Mouse (Mus musculus) kidney, postnatal 0 days (tissue): ENCODE data around the gene Npr2. TPM values are rescaled to one million over a fixed set of nuclear protein-coding genes. Genes with fewer than 3 reads are reported as not detected.
A peak's percentile ranks its signal among the peaks of the same experiment; 100 is the strongest.

Experiments used
- ATAC-seq: fragments of 200-750 bp; cut with Nextera tagmentation; replicated peaks from 2 replicates; pipeline ENCODE4 v1.8.0; 2017; ENCODE audit warnings: low read depth, moderate number of reproducible peaks, moderate TSS enrichment, moderate library complexity; ENCODE audit not compliant: low FRiP score
- DNase-seq: peaks from one replicate; pipeline ENCODE4 v3.0.0-alpha.2; 2016; ENCODE audit warnings: low spot score
- H3K27ac ChIP-seq: fragments of 300-500 bp; sonication (generic); 2 replicates; pipeline ENCODE4 v1.5.1; 2014; ENCODE audit warnings: mild to moderate bottlenecking
- H3K27me3 ChIP-seq: fragments of 300-500 bp; sonication (generic); 2 replicates; pipeline ENCODE4 v1.6.1; 2014; ENCODE audit warnings: low read length, mixed read lengths; ENCODE audit not compliant: insufficient read depth
- H3K36me3 ChIP-seq: fragments of 300-500 bp; sonication (generic); 2 replicates; pipeline ENCODE4 v1.6.1; 2014; ENCODE audit warnings: low read length, mixed read lengths; ENCODE audit not compliant: insufficient read depth
- H3K4me1 ChIP-seq: fragments of 300-500 bp; sonication (generic); replicated peaks from 2 replicates; pipeline ENCODE4 v1.6.1; 2014; ENCODE audit warnings: antibody characterized with exemption, low read length, mixed read lengths; ENCODE audit not compliant: insufficient read depth
- H3K4me2 ChIP-seq: fragments of 300-500 bp; sonication (generic); 2 replicates; pipeline ENCODE4 v1.6.1; 2014; ENCODE audit warnings: mild to moderate bottlenecking, low read length, moderate library complexity, mixed read lengths
- H3K4me3 ChIP-seq: fragments of 300-500 bp; sonication (generic); replicated peaks from 2 replicates; pipeline ENCODE4 v1.5.1; 2014; ENCODE audit warnings: low read depth, low read length
- H3K9ac ChIP-seq: fragments of 300-500 bp; sonication (generic); 2 replicates; pipeline ENCODE4 v1.6.1; 2014; ENCODE audit warnings: low read depth, low read length
- H3K9me3 ChIP-seq: fragments of 300-500 bp; sonication (generic); replicated peaks from 2 replicates; pipeline ENCODE4 v1.6.1; 2016; ENCODE audit warnings: low read length, inconsistent platforms, mixed read lengths
- CTCF ChIP-seq: IDR thresholded peaks from 2 replicates; pipeline ENCODE4 v1.5.1; 2016; ENCODE audit warnings: antibody characterized with exemption, low read depth, mild to moderate bottlenecking, moderate library complexity
- WGBS: fragments of 180-500 bp; shearing (Covaris S2); extraction: QIAGEN DNeasy Blood & Tissue Kit; methylation state at CpG from one replicate; pipeline ENCODE4 v1.1.7; 2014; 5-methylcytosine and 5-hydroxymethylcytosine counted together
- polyA plus RNA-seq: library from polyadenylated mRNA; unstranded; fragments of >200 nt; fragmentation: Nextera tagmentation; extraction: Ambion mirVana; gene quantifications from 2 replicates; pipeline ENCODE4 v1.2.1, GENCODE M21; 2015

Npr2 gene
- polyA plus RNA-seq, 1 experiment from 2014 or later, result 8.6 TPM

DNA sequence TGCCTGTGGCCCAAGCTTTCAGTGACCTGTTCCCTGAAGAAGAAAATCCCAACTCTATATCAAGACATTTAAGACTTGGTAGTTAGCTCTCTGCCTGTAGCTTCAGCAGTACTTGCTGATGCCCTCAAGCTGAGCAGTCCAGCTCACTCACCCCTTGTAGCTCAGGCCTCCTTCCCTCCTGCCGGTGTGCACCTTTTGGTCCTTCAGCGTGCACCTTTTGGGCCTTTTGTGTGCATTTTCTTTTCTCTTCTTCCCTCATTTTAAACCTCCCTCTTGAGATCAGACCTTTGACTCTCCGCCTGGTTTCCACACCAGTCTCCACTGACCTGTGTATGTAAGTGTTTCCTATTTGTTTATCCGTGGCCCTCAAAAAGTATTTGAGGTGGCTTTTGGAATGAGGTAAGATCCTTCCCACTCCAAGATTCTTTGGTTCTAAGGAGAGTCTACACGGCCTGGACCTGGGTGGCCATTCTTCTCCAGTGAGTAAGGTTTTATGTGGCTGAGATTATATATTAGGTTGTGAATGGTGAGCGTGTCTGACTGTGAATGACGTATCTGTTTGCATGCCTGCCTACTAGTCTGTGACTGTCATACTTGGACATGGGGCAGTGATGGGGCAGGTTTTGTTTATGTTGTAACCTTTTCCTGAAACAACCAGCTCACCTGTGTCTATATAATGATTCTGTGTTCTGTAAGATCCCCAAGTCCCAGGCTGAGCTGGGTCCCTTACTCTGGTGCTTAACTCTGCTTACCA, 3.1 kb downstream of the Npr2 start:
- ATAC-seq, result no peak
- Histone ChIP-seq H3K27me3 (no peaks in the 10 kb centered on the region), H3K27ac (no peak overlapping the region), H3K4me3 (no peak overlapping the region), H3K4me1 (peaks cover 13% of the 10 kb centered on the region; the same call in 1 of the 2 replicates), H3K9me3 (no peaks in the 10 kb centered on the region), H3K36me3 (no peaks in the 10 kb centered on the region), H3K9ac (no peak overlapping the region), H3K4me2 (no peak overlapping the region)
- WGBS, result 78% methylated on average over 7 of the region's 7 CpGs
- DNase-seq, result no peak
- TF ChIP-seq CTCF, result no peak

DNA sequence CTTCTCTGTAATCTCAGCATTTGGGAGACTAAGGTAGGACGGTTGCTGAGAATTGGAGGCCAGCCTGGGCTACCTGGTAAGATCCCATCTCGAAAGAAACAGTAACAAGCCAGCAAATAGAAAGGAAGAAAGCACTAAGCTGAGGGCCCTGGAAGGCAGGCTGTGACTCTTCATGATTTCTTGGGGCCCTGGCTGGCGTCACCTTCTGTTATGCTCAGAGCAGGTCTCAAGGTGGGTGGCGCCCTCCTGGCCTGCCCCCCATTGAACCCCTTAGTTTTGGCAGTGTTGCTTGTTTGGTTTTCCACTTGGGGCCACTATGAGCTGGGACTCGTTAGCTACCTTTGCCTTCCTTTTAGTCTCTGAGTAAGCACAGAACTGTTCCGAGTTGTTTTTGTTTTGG, 5.0 kb downstream of the Npr2 start:
- DNase-seq, result no peak
- no peak for ATAC-seq
- Histone ChIP-seq H3K27me3 (no peaks in the 10 kb centered on the region), H3K36me3 (no peaks in the 10 kb centered on the region), H3K4me1 (0 out of 2 replicates have a peak, but pooled peaks cover 8% of the 10 kb centered on the region), H3K4me2 (no peak overlapping the region), H3K4me3 (no peak overlapping the region), H3K9me3 (no peaks in the 10 kb centered on the region), H3K9ac (no peak overlapping the region), H3K27ac (no peak overlapping the region)
- WGBS, result 83% methylated on average over 6 of the region's 6 CpGs
- no peak for TF ChIP-seq CTCF

DNA sequence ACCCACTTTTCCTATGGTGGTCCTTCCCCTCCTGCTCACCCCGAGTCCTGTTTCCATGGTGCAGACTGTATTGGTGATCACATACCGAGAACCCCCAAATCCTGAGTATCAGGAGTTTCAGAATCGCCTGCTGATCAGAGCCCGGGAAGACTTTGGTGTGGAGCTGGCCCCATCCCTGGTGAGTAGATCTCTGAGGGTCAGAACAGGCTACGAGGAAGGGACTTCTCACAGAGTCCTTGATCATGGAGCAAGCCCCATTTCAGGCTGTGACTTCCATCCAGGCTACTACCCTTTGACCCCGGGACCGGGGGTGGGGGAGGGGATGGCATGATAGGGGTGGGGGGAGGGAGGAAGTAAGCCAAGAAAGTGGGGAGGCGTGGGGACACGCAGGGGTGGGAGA, 8.3 kb downstream of the Npr2 start:
- Histone ChIP-seq H3K4me3 (no peak overlapping the region), H3K4me2 (no peak overlapping the region), H3K9me3 (no peaks in the 10 kb centered on the region), H3K36me3 (no peaks in the 10 kb centered on the region), H3K9ac (no peak overlapping the region), H3K27me3 (no peaks in the 10 kb centered on the region), H3K4me1 (no peaks in the 10 kb centered on the region), H3K27ac (no peak overlapping the region)
- DNase-seq (no peak), ATAC-seq (no peak)
- no peak for TF ChIP-seq CTCF
- 76% methylated on average over 9 of the region's 9 CpGs for WGBS

DNA sequence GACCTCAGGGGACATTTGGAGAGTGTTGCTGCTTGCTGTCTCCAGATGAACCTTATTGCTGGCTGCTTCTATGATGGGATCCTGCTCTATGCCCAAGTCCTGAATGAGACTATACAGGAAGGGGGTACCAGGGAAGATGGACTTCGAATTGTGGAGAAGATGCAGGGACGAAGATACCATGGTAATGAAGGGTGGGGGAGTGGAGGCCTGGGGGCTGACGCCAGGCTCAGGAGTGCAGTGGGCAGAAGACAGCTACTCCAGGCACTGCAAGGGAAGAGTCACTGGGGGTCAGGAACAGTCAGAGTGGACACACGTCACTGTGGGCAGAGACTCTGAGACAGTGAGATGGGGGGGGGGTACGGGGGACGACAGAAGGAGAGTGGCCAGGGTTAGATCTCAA, 8.8 kb downstream of the Npr2 start:
- Histone ChIP-seq H3K4me2 (no peak overlapping the region), H3K4me1 (no peaks in the 10 kb centered on the region), H3K27me3 (no peaks in the 10 kb centered on the region), H3K9ac (no peak overlapping the region), H3K4me3 (no peak overlapping the region), H3K36me3 (no peaks in the 10 kb centered on the region), H3K27ac (no peak overlapping the region), H3K9me3 (no peaks in the 10 kb centered on the region)
- TF ChIP-seq CTCF, result no peak
- DNase-seq (no peak), ATAC-seq (no peak)
- 84% methylated on average over 6 of the region's 6 CpGs for WGBS

DNA sequence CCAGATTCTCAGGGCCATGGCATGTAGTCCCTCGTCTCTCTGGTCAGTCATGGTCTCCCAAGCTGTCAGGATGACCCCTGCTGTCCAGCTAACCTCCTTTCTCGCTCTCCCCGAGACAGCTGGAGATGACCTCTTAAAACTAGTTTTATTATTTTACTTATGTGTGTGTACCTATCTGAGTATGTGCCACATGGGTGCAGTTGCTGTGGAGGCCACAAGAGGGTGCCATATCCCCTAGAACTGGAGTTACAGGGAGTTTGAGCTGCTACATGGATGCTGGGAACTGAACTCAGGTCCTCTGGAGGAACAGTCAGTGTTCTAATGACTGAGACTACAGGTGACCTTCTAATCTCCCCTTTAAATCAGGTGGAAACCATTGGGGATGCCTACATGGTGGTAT, 18.0 kb downstream of the Npr2 start:
- no peak for DNase-seq
- no peaks in the 10 kb centered on the region for H3K4me1 ChIP-seq
- no peak for ATAC-seq
- no peak overlapping the region for H3K9ac ChIP-seq
- peaks cover 4% of the 10 kb centered on the region; the same call in 1 of the 2 replicates for H3K36me3 ChIP-seq
- H3K9me3 ChIP-seq, result no peaks in the 10 kb centered on the region
- 96% methylated on average over 3 of the region's 3 CpGs for WGBS
- no peak overlapping the region for H3K4me3 ChIP-seq
- no peak overlapping the region for H3K4me2 ChIP-seq
- no peak overlapping the region for H3K27ac ChIP-seq
- TF ChIP-seq CTCF, result peak; percentile 44; the same call in 1 of the 2 replicates
- no peaks in the 10 kb centered on the region for H3K27me3 ChIP-seq

- WGBS, result 91% methylated on average over 4 of the region's 4 CpGs
- Histone ChIP-seq H3K9ac (no peak overlapping the region), H3K36me3 (no peaks in the 10 kb centered on the region; the same call in 1 of the 2 replicates), H3K4me3 (no peak overlapping the region), H3K27me3 (no peaks in the 10 kb centered on the region), H3K4me2 (no peak overlapping the region), H3K4me1 (no peaks in the 10 kb centered on the region), H3K9me3 (no peaks in the 10 kb centered on the region), H3K27ac (no peak overlapping the region)
- ATAC-seq, result no peak
- no peak for TF ChIP-seq CTCF
- no peak for DNase-seq
These were observed 21.0 kb downstream of the Npr2 start for GRCm38 (mm10) chr4:43652726-43653125.
